Mouse (Mus musculus) CH12.LX (cell line): ENCODE results near the gene Abcc3. TPM values are rescaled to one million over a fixed set of nuclear protein-coding genes. Genes with fewer than 3 reads are reported as not detected.

Experiments
- DNase-seq: peaks from one replicate; pipeline ENCODE4 v3.0.0-alpha.2; 2013; ENCODE audit errors: extremely low read depth
- H3K27ac ChIP-seq: 2 replicates; pipeline ENCODE4 v1.5.1; 2012; ENCODE audit warnings: low read depth, mild to moderate bottlenecking, control low read depth, moderate library complexity; ENCODE audit not compliant: insufficient read depth
- H3K27me3 ChIP-seq: replicated peaks from 2 replicates; pipeline ENCODE3; 2012; ENCODE audit warnings: inconsistent platforms
- H3K36me3 ChIP-seq, 2 experiments: replicated peaks in 1 of 2; 2 replicates each; pipeline versions ENCODE3 to v1.6.1; 2012; ENCODE audit warnings: inconsistent platforms in 1 of 2, low read length in 1 of 2, mild to moderate bottlenecking in 1 of 2, mixed read lengths in 1 of 2, moderate library complexity in 1 of 2; ENCODE audit not compliant: control insufficient read depth in 1 of 2, insufficient read depth in 1 of 2
- H3K4me1 ChIP-seq, 2 experiments: 2 replicates each; pipeline ENCODE4 v1.6.1; 2012; ENCODE audit warnings: inconsistent platforms in 1 of 2, moderate library complexity in 1 of 2; ENCODE audit not compliant: insufficient read depth in 2 of 2, control insufficient read depth in 1 of 2
- H3K4me2 ChIP-seq: 2 replicates; pipeline ENCODE4 v1.6.1; 2012; ENCODE audit warnings: low read depth, mild to moderate bottlenecking, control low read depth; ENCODE audit not compliant: poor library complexity, insufficient read depth, severe bottlenecking
- H3K4me3 ChIP-seq, 3 experiments: fragments of 150-350 bp in 1 of 3; sonication (generic) in 1 of 3; replicated peaks in 1 of 3; 2 replicates each; pipeline versions ENCODE3 to v1.5.1; 2011 to 2012; ENCODE audit warnings: low read depth in 2 of 3, low read length in 2 of 3, mild to moderate bottlenecking in 2 of 3, moderate library complexity in 2 of 3, control low read depth in 1 of 3, improper control_type of control experiment in 1 of 3, inconsistent platforms in 1 of 3, mixed read lengths in 1 of 3; ENCODE audit not compliant: poor library complexity in 1 of 3
- H3K79me2 ChIP-seq: replicated peaks from 2 replicates; pipeline ENCODE4 v1.6.1; 2012; ENCODE audit warnings: mild to moderate bottlenecking, moderate library complexity; ENCODE audit not compliant: control insufficient read depth, poor library complexity, insufficient read depth, severe bottlenecking; ENCODE audit errors: extremely low read depth
- H3K9ac ChIP-seq: 2 replicates; pipeline ENCODE4 v1.6.1; 2012; ENCODE audit warnings: low read depth, mild to moderate bottlenecking, control low read depth, moderate library complexity; ENCODE audit not compliant: insufficient read depth
- H3K9me3 ChIP-seq: replicated peaks from 2 replicates; pipeline ENCODE3; 2012; ENCODE audit warnings: low read length, inconsistent platforms, mixed read lengths
- BHLHE40 ChIP-seq: IDR thresholded peaks from 2 replicates; pipeline ENCODE4 v1.6.1; 2011; ENCODE audit warnings: mild to moderate bottlenecking, low read depth, low read length, improper control_type of control experiment
- CHD2 ChIP-seq: IDR thresholded peaks from 2 replicates; pipeline ENCODE4 v1.6.1; 2011; ENCODE audit warnings: low read length, improper control_type of control experiment
- E2F4 ChIP-seq: IDR thresholded peaks from 2 replicates; pipeline ENCODE4 v1.6.1; 2011; ENCODE audit warnings: low read depth, low read length, improper control_type of control experiment; ENCODE audit not compliant: insufficient replicate concordance
- EP300 ChIP-seq: IDR thresholded peaks from 2 replicates; pipeline ENCODE4 v1.6.1; 2011; ENCODE audit warnings: low read length, improper control_type of control experiment
- GABPA ChIP-seq: IDR thresholded peaks from 2 replicates; pipeline ENCODE4 v1.6.1; 2012; ENCODE audit warnings: low read depth, low read length, improper control_type of control experiment, inconsistent platforms; ENCODE audit not compliant: insufficient replicate concordance
- HCFC1 ChIP-seq: IDR thresholded peaks from 2 replicates; pipeline ENCODE4 v1.6.1; 2012; ENCODE audit warnings: low read depth, mild to moderate bottlenecking, inconsistent platforms, low read length, improper control_type of control experiment
- IRF4 ChIP-seq: IDR thresholded peaks from 2 replicates; pipeline ENCODE4 v1.6.1; 2014; ENCODE audit warnings: low read depth, mild to moderate bottlenecking, inconsistent platforms, low read length, improper control_type of control experiment
- KAT2A ChIP-seq: IDR thresholded peaks from 2 replicates; pipeline ENCODE4 v1.6.1; 2012; ENCODE audit warnings: low read length, improper control_type of control experiment, inconsistent platforms; ENCODE audit not compliant: insufficient replicate concordance
- MAFK ChIP-seq: IDR thresholded peaks from 2 replicates; pipeline ENCODE4 v1.6.1; 2011; ENCODE audit warnings: low read length, improper control_type of control experiment; ENCODE audit not compliant: insufficient replicate concordance
- MAX ChIP-seq: IDR thresholded peaks from 2 replicates; pipeline ENCODE4 v1.6.1; 2011; ENCODE audit warnings: low read length, improper control_type of control experiment
- MEF2A ChIP-seq: IDR thresholded peaks from 2 replicates; pipeline ENCODE4 v1.6.1; 2014; ENCODE audit warnings: low read depth, mild to moderate bottlenecking, inconsistent platforms, low read length, improper control_type of control experiment, borderline replicate concordance
- MXI1 ChIP-seq: IDR thresholded peaks from 2 replicates; pipeline ENCODE4 v1.6.1; 2011; ENCODE audit warnings: mild to moderate bottlenecking, low read depth, low read length, improper control_type of control experiment
- MYC ChIP-seq: IDR thresholded peaks from 2 replicates; pipeline ENCODE4 v1.6.1; 2011; ENCODE audit warnings: low read depth, mild to moderate bottlenecking, improper control_type of control experiment, low read length
- NELFE ChIP-seq: IDR thresholded peaks from 2 replicates; pipeline ENCODE4 v1.6.1; 2011; ENCODE audit warnings: low read depth, low read length, improper control_type of control experiment
- NRF1 ChIP-seq: IDR thresholded peaks from 2 replicates; pipeline ENCODE4 v1.6.1; 2014; ENCODE audit warnings: low read depth, mild to moderate bottlenecking, inconsistent platforms, low read length, improper control_type of control experiment, moderate library complexity
- POLR2A ChIP-seq: IDR thresholded peaks from 2 replicates; pipeline ENCODE4 v1.6.1; 2011; ENCODE audit warnings: low read depth, mild to moderate bottlenecking, improper control_type of control experiment, low read length
- POLR2AphosphoS2 ChIP-seq: IDR thresholded peaks from 2 replicates; pipeline ENCODE4 v1.6.1; 2011; ENCODE audit warnings: low read depth, low read length, improper control_type of control experiment
- RAD21 ChIP-seq: IDR thresholded peaks from 2 replicates; pipeline ENCODE4 v1.6.1; 2011; ENCODE audit warnings: low read depth, mild to moderate bottlenecking, low read length, improper control_type of control experiment, moderate library complexity
- SIN3A ChIP-seq: IDR thresholded peaks from 2 replicates; pipeline ENCODE4 v1.6.1; 2012; ENCODE audit warnings: low read length, improper control_type of control experiment, inconsistent platforms
- TBP ChIP-seq: conservative IDR thresholded peaks from 2 replicates; pipeline ENCODE4 v1.6.1; 2011; ENCODE audit warnings: low read depth, low read length, improper control_type of control experiment
- TCF12 ChIP-seq: IDR thresholded peaks from 2 replicates; pipeline ENCODE4 v1.6.1; 2014; ENCODE audit warnings: low read depth, mild to moderate bottlenecking, inconsistent platforms, low read length, improper control_type of control experiment
- USF1 ChIP-seq: IDR thresholded peaks from 2 replicates; pipeline ENCODE4 v1.6.1; 2014; ENCODE audit warnings: low read depth, mild to moderate bottlenecking, inconsistent platforms, low read length, improper control_type of control experiment
- ZC3H11A ChIP-seq: IDR thresholded peaks from 2 replicates; pipeline ENCODE4 v1.6.1; 2012; ENCODE audit warnings: low read depth, mild to moderate bottlenecking, inconsistent platforms, low read length, improper control_type of control experiment
- ZMIZ1 ChIP-seq: IDR thresholded peaks from 2 replicates; pipeline ENCODE4 v1.6.1; 2012; ENCODE audit warnings: low read depth, mild to moderate bottlenecking, inconsistent platforms, low read length, improper control_type of control experiment
- dilution Hi-C: fragments of 300-500 bp; cut with MboI; formaldehyde crosslinking; loops from 2 replicates; pipeline ENCODE4 v1.14.3; 2020; ENCODE audit warnings: low sequenced_read_pairs; ENCODE audit not compliant: extremely low pct_unique_long_range_greater_than_20kb, extremely low pct_ligation_motif_present
- in situ Hi-C: fragments of 300-500 bp; cut with MboI; formaldehyde crosslinking; loops from 3 replicates; pipeline ENCODE4 v1.14.3; 2019; ENCODE audit warnings: low sequenced_read_pairs, low pct_ligation_motif_present, low pct_unique_long_range_greater_than_20kb, mixed read lengths
- polyA plus RNA-seq: library from polyadenylated mRNA; unstranded; fragments of >175 nt; gene quantifications from 2 replicates; pipeline ENCODE4 v1.2.1, GENCODE M21; 2012; ENCODE audit warnings: low read depth; ENCODE audit not compliant: insufficient read length
- total RNA-seq, 2 experiments: library from RNA; depleted of rRNA; stranded (reverse); fragments of 300-350 nt in 1 of 2; fragments of >200 nt in 1 of 2; gene quantifications; 2 replicates each; pipeline ENCODE4 v1.2.3; 2012 to 2014

The Abcc3 gene
- total and polyA plus RNA-seq, 3 experiments, result 0.21 to 0.66 (median 0.40) TPM

GRCm38 (mm10) chr11:94321931-94322400 is 70.8 kb downstream of the Abcc3 start, which contains the start of gene Luc7l3:
Luc7l3 (minus strand) TSS chr11:94321988.
- H3K27ac ChIP-seq, result peak within 1 kb of the TSS; percentile 85
- peak within 1 kb of the TSS; percentile 93 to 100 (median 99) for H3K4me3 ChIP-seq
- peak; percentile 42 for TF ChIP-seq SIN3A
- no peak for TF ChIP-seq E2F4
- no peak for TF ChIP-seq EP300
- peak; percentile 98 for TF ChIP-seq POLR2A
- TF ChIP-seq TBP, result peak; percentile 36; the same call in 1 of the 2 replicates
- no peak for TF ChIP-seq RAD21
- TF ChIP-seq CHD2, result no peak
- peak; percentile 67; the same call in 1 of the 2 replicates for TF ChIP-seq KAT2A
- peak; percentile 66; the same call in 1 of the 2 replicates for TF ChIP-seq MXI1
- TF ChIP-seq ZMIZ1, result peak; percentile 65; the same call in 1 of the 2 replicates
- peak; percentile 82 for TF ChIP-seq TCF12
- TF ChIP-seq MYC, result peak; percentile 80; the same call in 1 of the 2 replicates
- TF ChIP-seq POLR2AphosphoS2, result peak; percentile 86
- TF ChIP-seq MAFK, result no peak; the same call in 1 of the 2 replicates
- TF ChIP-seq HCFC1, result peak; percentile 78
- TF ChIP-seq MAX, result peak; percentile 72
- TF ChIP-seq ZC3H11A, result no peak
- TF ChIP-seq IRF4, result 0 out of 2 replicates have a peak, but pooled peaks have one; percentile 30
- TF ChIP-seq NELFE, result peak; percentile 96
- TF ChIP-seq MEF2A, result no peak
- peak; percentile 55 for TF ChIP-seq NRF1
- TF ChIP-seq USF1, result no peak
- no peak for TF ChIP-seq GABPA
- no peak for TF ChIP-seq BHLHE40
- H3K36me3 ChIP-seq, result peaks cover 2 to 25% of the 10 kb centered on the region in 2 experiments
- peaks cover 4 to 61% of the 10 kb centered on the region in 2 experiments; a peak in 3 of 4 replicates for H3K4me1 ChIP-seq
- H3K4me2 ChIP-seq, result peak within 1 kb of the TSS; percentile 74
- in situ Hi-C loops (no loop called here), dilution Hi-C loops (no loop called here)
- H3K79me2 ChIP-seq, result peaks cover 49% of the 10 kb centered on the region
- no peaks in the 10 kb centered on the region for H3K9me3 ChIP-seq
- peak; percentile 91 for DNase-seq
- H3K27me3 ChIP-seq, result no peaks in the 10 kb centered on the region
- peak within 1 kb of the TSS; percentile 99 for H3K9ac ChIP-seq
